Mouse (Mus musculus) embryonic stem cell, embryonic (primary cell): ENCODE results near the gene 1520401A03Rik.

Experiments used
- CTCF ChIA-PET, 4 experiments: fragments of 300-600 bp in 2 of 4; fragments of 350-600 bp in 2 of 4; sonication (Branson Sonifier 250); formaldehyde crosslinking; loops; one replicate each; lab custom pipeline; 2022; ENCODE audit warnings: inconsistent platforms in 2 of 4; lab: Charles Lee
- POLR2A ChIA-PET, 4 experiments: fragments of 300-600 bp in 2 of 4; fragments of 350-600 bp in 2 of 4; sonication (Branson Sonifier 250); formaldehyde crosslinking; loops; one replicate each; lab custom pipeline; 2022; ENCODE audit warnings: antibody characterized with exemption in 4 of 4, inconsistent platforms in 1 of 4; lab: Charles Lee

1520401A03Rik gene

DNA sequence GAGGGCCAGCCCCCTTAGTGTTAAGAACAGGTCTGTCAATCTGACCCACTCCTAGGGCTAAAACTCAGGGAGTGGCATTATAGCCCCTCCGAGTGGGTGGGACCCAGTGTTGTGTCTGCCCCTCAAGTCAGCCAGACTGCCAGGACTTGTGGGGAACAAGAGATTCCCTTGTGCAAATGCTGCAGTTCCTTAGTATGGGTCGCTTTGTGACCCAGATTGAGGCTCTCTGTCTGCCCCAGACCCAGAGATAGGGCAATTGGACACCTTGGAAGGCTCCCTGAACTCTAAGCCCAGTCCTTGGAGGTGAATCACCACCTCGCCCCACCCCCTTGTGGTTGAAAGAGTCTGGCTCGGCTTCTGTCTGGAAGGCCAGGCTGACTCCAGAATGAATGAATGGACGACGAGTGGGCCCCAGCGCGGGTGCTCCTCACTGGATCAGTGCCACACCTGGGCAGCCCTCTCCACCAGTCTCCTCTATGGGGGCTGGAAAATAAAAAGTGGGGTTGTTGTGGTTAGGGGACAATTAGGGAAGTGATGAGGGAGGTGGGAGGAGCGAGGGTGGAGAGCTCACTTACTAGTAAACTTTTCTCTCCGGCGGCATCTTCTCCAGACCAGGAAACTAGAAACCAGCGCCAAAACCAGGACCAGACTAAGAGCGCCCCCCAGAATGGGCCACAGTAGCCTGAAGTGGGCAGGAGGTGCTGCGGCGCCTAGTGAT, 46.9 kb downstream of the 1520401A03Rik start:
- ChIA-PET POLR2A (interaction anchor here in 3 of 4 experiments (0.6 to 2.5 kb wide), 15 partner anchors 8 to 127 kb away, joined by 3 to 11 read pairs (median 5); partner anchors contain the start of genes Paqr4 (in 1 of the 3) and Zfp13 (in 1 of the 3)), CTCF (interaction anchor here (0.6 to 3.1 kb wide), 13 partner anchors 11 to 1371 kb away, joined by 3 to 12 read pairs (median 3); partner anchors contain the start of gene Abca3 (in 1 of the 4))

DNA sequence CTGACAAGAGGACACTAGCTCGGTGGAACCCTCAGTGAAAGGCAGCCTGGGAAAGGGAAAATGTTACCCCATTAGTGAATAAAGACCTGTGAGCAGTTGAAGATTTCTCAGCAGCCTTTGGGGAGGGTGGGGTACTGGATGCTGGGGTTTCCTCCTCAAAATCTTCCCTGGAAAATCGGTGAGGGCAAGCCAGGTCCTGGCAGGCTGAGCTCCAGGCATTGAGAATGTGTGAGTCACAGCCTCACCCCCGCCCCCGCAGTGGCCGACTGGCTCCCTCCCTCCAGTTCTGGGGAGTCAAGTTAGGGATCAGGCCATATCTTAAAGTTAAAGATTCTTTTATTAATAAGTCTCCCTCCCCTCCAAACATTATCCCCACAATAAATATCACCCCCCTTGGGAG, 47.5 kb downstream of the 1520401A03Rik start:
- ChIA-PET CTCF (interaction anchor here in 1 of 4 experiments (1.0 to 3.1 kb wide), 5 partner anchors 10 to 72 kb away, joined by 3 to 12 read pairs (median 4); partner anchors contain the start of gene Bicdl2), POLR2A (interaction anchor here in 2 of 4 experiments (0.7 to 2.5 kb wide), 14 partner anchors 8 to 128 kb away, joined by 3 to 11 read pairs (median 5); partner anchors contain the start of genes Mmp25 (in 1 of the 2) and Paqr4 (in 1 of the 2))

DNA sequence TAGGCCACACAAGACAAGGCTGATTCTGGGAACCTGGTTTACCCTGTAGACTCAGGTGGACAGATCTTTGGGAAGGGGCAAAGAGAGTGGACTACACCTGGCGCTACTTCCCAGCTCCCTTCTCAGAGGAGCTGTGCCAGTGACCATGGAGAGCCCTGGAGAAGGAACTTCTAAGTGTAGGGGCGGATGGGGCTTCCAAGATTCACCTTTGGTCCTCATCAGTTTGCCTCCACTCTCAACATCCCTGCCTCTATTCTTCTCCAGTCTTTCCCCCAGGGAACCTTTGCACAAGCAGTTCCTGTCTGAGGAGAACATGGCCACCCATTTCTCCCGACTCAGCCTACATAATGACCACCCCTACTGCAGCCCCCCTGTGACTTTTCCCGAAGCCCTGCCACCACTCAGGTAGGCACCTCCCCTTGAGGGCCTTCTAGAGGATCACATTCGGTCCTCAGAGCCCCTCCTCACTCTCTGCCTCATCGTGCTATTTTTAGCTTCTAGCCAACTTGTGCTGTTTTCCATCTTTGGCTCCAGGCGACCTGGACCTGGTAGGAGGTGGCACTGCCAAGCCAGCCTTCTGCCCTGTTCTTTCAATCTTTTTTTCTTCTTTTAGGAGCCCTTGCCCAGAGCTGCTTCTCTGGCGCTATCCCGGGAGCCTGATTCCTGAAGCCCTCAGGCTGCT, 48.2 kb downstream of the 1520401A03Rik start:
- CTCF ChIA-PET = interaction anchor here in 1 of 4 experiments (0.7 to 3.1 kb wide), 6 partner anchors 9 to 73 kb away, joined by 3 to 12 read pairs (median 4); partner anchors contain the start of genes Bicdl2 and Zscan10
- POLR2A ChIA-PET = interaction anchor here in 2 of 4 experiments (0.6 to 2.5 kb wide), 17 partner anchors 8 to 481 kb away, joined by 3 to 11 read pairs (median 4); partner anchors contain the start of genes Mmp25 (in 1 of the 2), Zfp213 (in 1 of the 2) and Zfp40 (in 1 of the 2)

DNA sequence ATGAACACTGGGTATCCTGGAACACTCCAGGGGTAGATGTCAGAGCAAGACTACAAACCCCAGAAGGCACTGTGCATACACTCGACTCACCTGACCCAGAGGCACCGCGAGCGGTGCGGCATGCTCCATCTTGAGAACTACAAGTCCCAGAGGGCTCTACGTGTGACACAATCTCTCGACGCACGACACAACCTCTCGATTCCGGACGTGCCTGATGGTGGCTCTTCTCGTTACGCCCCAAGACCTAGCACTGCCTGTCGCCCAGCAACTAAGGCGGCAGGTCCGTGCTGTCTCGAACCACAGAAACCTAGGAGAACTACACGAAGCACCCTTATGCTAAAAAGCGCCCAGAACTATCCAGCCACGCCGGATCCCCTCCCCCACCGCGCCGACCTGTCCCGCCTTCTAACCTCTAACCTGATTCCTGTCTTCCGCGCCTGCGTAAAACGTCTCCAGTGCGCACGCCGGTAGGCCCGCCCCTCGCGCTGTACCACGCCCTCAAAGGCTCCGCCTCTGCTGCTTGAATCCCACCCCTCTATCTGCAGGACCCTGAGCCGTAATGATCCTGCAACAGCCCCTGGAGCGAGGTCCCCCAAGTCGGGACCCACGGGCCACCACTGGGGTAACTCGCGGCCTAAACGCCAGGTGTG, 49.0 kb downstream of the 1520401A03Rik start, which contains the start of the genes Hcfc1r1 and Thoc6:
Gene Hcfc1r1 (plus strand): TSS at position 173 of the 650 bp plus-strand sequence.
Gene Thoc6 (minus strand): TSS at position 459 of the 650 bp plus-strand sequence.
- POLR2A ChIA-PET = interaction anchor here in 2 of 4 experiments (0.6 to 2.5 kb wide), 11 partner anchors 11 to 480 kb away, joined by 3 to 11 read pairs (median 3); partner anchors contain the start of genes Mmp25 (in 1 of the 2), Zfp213 (in 1 of the 2) and Zfp40 (in 1 of the 2)
- CTCF ChIA-PET = interaction anchor here in 1 of 4 experiments (1.2 to 3.1 kb wide), 3 partner anchors 9 to 73 kb away, joined by 3 to 12 read pairs (median 5); partner anchors contain the start of gene Bicdl2

DNA sequence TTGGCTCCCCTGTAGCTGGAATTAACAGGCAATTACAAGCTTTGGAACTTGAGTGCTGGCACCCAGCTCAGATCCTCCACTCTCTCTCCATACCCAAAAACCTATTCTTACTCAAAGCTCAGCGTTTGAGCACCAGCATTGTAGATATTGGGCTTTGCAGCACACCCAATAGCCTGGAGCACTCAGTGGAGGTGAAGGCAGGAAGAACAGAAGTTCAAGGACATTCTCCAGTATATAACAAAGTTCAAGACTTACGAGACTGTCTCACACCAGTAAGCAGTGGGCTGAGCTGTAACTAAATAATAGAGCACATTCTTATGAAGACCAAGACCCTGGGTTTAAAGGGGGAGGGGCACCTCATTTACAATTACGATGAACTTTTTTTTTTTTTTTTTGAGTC, 49.8 kb downstream of the 1520401A03Rik start:
- ChIA-PET CTCF (interaction anchor here in 2 of 4 experiments (0.8 to 1.1 kb wide), 2 partner anchors 43 kb away, joined by 3 to 4 read pairs; no protein-coding TSS in a partner anchor), POLR2A (interaction anchor here in 1 of 4 experiments (0.7 to 1.1 kb wide), 5 partner anchors 12 to 80 kb away, joined by 3 to 4 read pairs (median 3); partner anchors contain the start of gene Pkmyt1)

DNA sequence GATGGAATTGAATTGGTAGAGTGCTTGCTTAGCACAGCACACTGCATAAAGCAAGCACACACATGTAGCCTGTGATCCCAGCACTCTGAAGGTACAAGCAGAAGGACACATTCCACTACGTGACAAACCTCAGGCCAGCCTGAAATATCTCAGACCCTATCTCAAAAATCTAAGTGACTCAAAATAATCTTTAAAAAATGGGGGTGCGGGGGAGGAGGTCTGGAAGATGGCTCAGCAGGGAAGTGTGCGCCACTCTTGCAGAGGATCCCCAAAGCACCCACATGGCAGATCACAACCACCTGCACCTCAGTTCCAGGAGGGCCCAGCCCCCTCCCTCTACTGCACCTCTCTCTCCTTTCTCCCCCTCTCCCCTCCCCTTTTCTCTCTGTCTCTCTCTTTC, 51.1 kb downstream of the 1520401A03Rik start:
- ChIA-PET CTCF (interaction anchor here in 2 of 4 experiments (1.1 to 1.5 kb wide), 3 partner anchors 34 to 77 kb away, joined by 3 to 6 read pairs (median 3); no protein-coding TSS in a partner anchor), POLR2A (interaction anchor here in 1 of 4 experiments (0.8 kb wide), 1 partner anchor 9 kb away, joined by 8 read pairs; no protein-coding TSS in a partner anchor)

DNA sequence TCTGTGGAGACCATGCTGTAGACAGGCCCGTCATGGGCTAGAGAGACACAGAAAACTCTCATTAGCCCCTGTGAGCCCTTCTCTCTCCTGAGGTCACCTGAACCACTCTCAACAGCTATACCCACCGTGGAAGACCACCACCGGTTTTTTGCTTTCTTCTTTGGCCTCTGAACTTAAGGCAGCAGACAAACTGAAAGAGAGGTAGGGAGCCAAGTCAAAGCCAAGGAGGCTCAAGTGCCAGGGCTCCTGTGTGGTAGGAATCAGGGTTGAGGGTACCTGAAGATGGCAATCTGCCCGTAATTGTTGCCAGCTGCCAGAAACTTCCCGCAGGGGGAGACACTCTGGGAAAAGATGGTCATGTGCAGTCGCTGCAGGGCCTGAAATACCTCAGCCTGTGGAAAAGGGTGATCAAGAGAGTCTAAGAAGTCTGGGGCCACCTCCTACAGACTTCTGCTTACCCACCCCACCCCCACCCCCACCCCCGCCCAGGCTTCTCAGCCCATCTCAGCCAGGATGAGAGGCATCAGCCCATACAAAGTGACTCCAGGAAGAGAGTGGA, 52.0 kb downstream of the 1520401A03Rik start:
- CTCF ChIA-PET = interaction anchor here (0.5 to 4.6 kb wide), 15 partner anchors 10 to 336 kb away, joined by 3 to 25 read pairs (median 3); partner anchors contain the start of genes Bicdl2 (in 2 of the 4), Elob (in 1 of the 4) and Mmp25 (in 1 of the 4)
- POLR2A ChIA-PET = interaction anchor here in 3 of 4 experiments (0.6 to 2.0 kb wide), 14 partner anchors 10 to 132 kb away, joined by 3 to 7 read pairs (median 3); partner anchors contain the start of genes Paqr4 (in 1 of the 3), Pkmyt1 (in 1 of the 3) and Zscan10 (in 1 of the 3)

DNA sequence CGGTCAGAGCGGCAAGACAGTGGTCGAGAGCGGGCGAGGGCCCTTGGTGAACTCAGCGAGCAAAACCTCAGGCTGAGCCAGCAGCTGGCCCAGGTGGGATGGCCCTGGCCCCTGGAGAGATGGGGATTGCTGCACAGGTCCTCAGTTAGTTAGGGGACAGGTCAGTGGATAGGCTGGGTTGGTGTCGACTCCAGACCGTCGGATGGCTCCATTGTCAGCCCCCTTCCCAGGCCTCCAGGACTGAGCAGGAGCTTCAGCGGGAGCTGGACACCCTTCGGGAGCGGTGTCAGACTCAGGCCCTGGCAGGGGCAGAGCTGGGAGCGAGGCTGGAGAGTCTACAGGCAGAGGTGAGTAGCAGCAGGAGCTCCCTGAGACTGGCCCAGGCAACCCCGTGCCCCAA, 57.1 kb downstream of the 1520401A03Rik start:
- CTCF ChIA-PET = interaction anchor here (0.7 to 4.5 kb wide), 14 partner anchors 10 to 178 kb away, joined by 3 to 47 read pairs (median 4); partner anchors contain the start of genes Kremen2 (in 1 of the 4), Prss32 (in 1 of the 4) and Prss41 (in 1 of the 4)
- POLR2A ChIA-PET = interaction anchor here in 3 of 4 experiments (0.5 to 3.1 kb wide), 20 partner anchors 9 to 472 kb away, joined by 3 to 17 read pairs (median 3); partner anchors contain the start of gene Pkmyt1 (in 1 of the 3)

DNA sequence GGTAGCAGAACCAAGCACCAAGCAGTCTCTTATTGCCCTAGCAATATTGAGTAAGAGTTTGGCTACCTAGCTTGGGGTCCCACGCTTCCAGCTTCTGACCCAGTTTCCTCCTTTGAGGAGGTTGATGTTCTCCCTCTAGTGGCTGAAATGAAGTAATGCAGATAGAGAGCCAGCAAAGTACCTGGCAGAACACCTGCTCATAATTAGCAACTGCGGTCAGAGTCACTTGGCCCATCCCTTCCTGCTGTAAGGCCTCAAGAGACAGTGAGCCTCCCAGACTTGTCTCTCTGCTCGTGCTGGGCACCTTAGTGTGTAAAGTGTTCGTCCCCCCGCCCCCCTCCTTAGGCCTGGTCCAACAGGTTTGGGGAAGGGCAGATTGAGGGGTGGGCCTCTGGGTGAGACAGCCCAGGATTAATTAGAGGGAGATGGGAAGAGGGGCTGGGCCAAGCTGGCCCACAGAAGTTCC, 58.0 kb downstream of the 1520401A03Rik start:
- POLR2A ChIA-PET = interaction anchor here in 3 of 4 experiments (0.5 to 2.1 kb wide), 22 partner anchors 10 to 822 kb away, joined by 3 to 7 read pairs (median 3); partner anchors contain the start of gene Zfp213 (in 1 of the 3)
- CTCF ChIA-PET = interaction anchor here (0.5 to 4.5 kb wide), 54 partner anchors 10 to 1385 kb away, joined by 3 to 47 read pairs (median 4); partner anchors contain the start of genes Prss32 (in 2 of the 4), Cldn6 (in 1 of the 4), Cldn9 (in 1 of the 4) and Pkmyt1 (in 1 of the 4)

DNA sequence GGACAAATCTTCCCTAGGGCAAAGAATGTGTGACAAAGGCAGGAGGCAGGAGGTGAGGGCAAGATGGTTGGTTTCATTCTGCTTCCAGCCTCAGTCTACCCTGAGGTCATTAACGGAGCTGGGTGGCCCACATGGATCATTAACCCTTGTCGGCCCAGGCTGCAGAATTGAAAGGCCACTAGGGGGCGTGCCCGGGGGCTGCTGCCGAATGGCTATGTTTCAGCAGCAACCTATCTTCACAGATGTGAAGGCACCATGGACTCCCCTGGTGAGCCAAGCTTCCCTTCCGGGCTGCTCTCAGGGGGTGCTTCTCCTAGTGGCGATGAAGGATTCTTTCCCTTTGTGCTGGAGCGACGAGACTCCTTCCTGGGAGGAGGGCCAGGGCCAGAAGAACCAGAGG, 61.1 kb downstream of the 1520401A03Rik start:
- CTCF ChIA-PET = interaction anchor here (0.6 to 3.2 kb wide), 37 partner anchors 8 to 299 kb away, joined by 3 to 17 read pairs (median 4); partner anchors contain the start of genes Prss32 (in 2 of the 4), Kremen2 (in 1 of the 4), Mmp25 (in 1 of the 4) and Prss41 (in 1 of the 4)
- POLR2A ChIA-PET = interaction anchor here in 2 of 4 experiments (0.8 to 1.5 kb wide), 7 partner anchors 8 to 171 kb away, joined by 3 to 8 read pairs (median 3); partner anchors contain the start of gene Thoc6 (in 1 of the 2)

DNA sequence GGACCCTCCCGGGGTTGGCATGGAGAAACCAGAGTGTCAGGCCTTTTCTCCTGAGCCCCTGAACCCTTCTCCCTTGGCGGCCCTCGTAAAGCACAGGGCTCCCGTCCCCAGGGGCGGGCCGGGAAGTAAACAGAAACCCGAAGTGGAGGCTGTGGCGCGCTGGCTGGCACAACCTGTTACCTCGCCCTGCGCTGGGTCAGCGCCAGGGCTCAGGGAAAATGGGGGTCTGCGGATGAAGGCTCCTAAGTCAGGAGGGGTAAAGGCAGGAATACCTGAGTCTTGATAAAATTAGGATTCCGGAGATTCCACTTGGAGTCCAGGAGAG, 61.7 kb downstream of the 1520401A03Rik start:
- ChIA-PET POLR2A (interaction anchor here in 2 of 4 experiments (0.9 to 4.6 kb wide), 6 partner anchors 9 to 59 kb away, joined by 3 to 28 read pairs (median 4); partner anchors contain the start of gene Mmp25 (in 1 of the 2)), CTCF (interaction anchor here (0.6 to 3.2 kb wide), 37 partner anchors 9 to 300 kb away, joined by 3 to 17 read pairs (median 5); partner anchors contain the start of genes Prss32 (in 2 of the 4), Hcfc1r1 (in 1 of the 4), Kremen2 (in 1 of the 4) and Mmp25 (in 1 of the 4))

DNA sequence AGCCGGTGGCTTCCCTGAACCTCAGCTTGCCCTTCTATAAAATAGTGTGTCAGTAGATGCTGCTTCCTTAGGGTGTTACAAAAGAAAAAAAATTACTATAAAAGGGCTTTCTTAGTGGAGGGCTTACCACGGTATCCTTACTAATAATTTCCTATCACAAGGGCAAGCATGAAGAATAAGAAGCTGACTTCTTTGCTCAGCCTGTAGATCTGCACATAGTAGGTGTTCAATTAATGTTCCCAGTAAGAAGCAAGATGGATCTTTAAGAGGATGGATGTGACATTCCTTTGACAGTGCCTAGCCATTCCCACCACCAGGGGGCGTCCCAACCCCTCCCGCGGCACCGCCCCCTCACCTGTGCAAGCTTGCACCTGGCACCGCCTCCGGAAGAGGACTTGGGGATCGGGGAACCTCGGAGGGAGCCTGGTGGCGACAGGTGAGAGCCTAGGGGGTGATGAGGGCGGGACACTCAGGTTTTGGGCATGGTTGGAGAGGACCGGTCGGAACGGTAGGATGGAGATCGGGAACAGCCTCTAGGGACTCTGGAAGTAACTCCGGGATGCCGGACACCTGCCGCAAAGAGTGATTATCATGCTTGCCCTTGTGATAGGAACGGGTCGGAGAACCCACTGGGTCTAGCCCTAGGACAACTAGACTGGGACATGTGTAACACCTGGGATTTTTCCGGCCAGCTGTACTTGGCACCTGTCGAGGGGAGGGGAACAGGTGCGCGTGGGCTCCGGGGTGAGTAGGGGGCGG, 62.3 kb downstream of the 1520401A03Rik start, which contains the start of gene Bicdl2:
Gene Bicdl2 (plus strand): TSS at position 390 of the 759 bp plus-strand sequence.
- CTCF ChIA-PET = interaction anchor here (0.6 to 3.2 kb wide), 28 partner anchors 7 to 183 kb away, joined by 3 to 17 read pairs (median 5); partner anchors contain the start of genes Prss32 (in 2 of the 4), Hcfc1r1 (in 1 of the 4), Kremen2 (in 1 of the 4) and Mmp25 (in 1 of the 4)

DNA sequence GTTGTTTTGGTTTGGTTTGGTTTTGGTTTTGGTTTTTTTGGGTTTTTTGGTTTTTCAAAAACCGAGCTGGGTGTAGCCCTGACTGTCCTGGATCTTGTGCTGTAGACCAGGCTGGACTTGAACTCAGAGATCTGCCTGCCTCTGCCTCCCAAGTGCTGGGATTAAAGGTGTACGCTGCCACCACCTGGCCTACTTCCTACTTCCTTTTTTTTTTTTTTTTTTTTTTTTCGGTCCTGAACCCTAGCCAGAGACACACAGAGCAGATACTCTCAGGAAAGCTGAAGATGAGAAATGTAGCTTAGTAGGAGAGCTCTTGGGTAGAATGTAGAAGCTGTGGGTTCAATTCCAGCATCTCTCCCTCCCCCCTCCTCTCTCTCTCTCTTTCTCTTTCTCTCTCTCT, 64.1 kb downstream of the 1520401A03Rik start:
- CTCF ChIA-PET = interaction anchor here (0.6 to 2.3 kb wide), 9 partner anchors 9 to 210 kb away, joined by 3 to 9 read pairs (median 4); partner anchors contain the start of genes Hcfc1r1 (in 1 of the 4) and Thoc6 (in 1 of the 4)
- POLR2A ChIA-PET = interaction anchor here in 3 of 4 experiments (0.6 to 4.6 kb wide), 9 partner anchors 9 to 147 kb away, joined by 3 to 28 read pairs (median 3); partner anchors contain the start of genes Mmp25 (in 1 of the 3) and Zfp13 (in 1 of the 3)

More for the DNA sequence above, 62.3 kb downstream of the 1520401A03Rik start, which contains the start of gene Bicdl2:
- POLR2A ChIA-PET = interaction anchor here in 2 of 4 experiments (1.1 to 4.6 kb wide), 6 partner anchors 8 to 59 kb away, joined by 3 to 28 read pairs (median 4); partner anchors contain the start of gene Mmp25 (in 1 of the 2)
